Comparison of ENCODE assay signal across 14 mouse cellular contexts in the genomic region with DNA sequence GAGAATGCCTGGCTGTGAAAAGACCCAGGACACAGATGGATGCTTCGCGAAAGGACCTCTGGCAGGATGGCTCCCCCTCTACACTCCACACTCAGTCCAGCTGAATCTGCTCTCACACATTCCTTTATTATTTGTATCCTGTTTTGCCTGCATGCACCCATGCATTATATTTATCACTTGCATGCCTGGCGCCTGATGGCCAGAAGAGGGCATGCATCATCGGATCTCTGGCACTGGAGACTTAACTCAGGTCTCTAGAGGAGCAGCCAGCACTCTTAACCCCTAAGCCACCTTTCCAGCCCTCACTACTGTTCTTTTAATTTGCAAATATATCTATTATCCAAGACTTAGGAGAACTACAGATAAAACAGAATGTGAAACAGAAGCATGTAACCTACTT. TPM values are rescaled to one million over a fixed set of nuclear protein-coding genes. Genes with fewer than 3 reads are reported as not detected.
DNase-seq lines count a peak whose midpoint lies in the region; ATAC-seq and TF ChIP-seq lines count a peak whose summit lies in the region.
"Had no signal": no experiment of that assay in that cellular context is flagged by ENCODE, and none has a peak within 500 bp of the region (broad histone marks: within the 10 kb centered on the region; RNA-seq: fewer than 3 reads in every experiment).

No protein-coding gene starts in this region.

- TF ChIP-seq CTCF in heart, postnatal 0 days (IDR thresholded peaks at IDR 0.05; ENCODE audit: low read depth) = peak; percentile 45

- H3K4me3 ChIP-seq in heart, postnatal 0 days (ENCODE audit: low read depth, low read length) = no peak overlapping the region
- H3K4me3 ChIP-seq in heart, embryonic 12.5 days = no peak overlapping the region
- H3K4me3 ChIP-seq in midbrain, embryonic 14.5 days (replicated peaks; ENCODE audit: low read depth, low read length) = no peak overlapping the region
- H3K4me3 ChIP-seq in midbrain, embryonic 10.5 days = no peak overlapping the region

- 72% methylated on average over 4 of the region's 4 CpGs for WGBS in heart, postnatal 0 days
- WGBS in heart, embryonic 12.5 days = 71% methylated on average over 4 of the region's 4 CpGs
- 76% methylated on average over 4 of the region's 4 CpGs for WGBS in midbrain, embryonic 14.5 days
- 80% methylated on average over 4 of the region's 4 CpGs for WGBS in midbrain, embryonic 10.5 days

- no peaks in the 10 kb centered on the region for H3K27me3 ChIP-seq in heart, postnatal 0 days (ENCODE audit: control insufficient read depth, insufficient read depth, low read length)
- H3K27me3 ChIP-seq in heart, embryonic 12.5 days (replicated peaks) = no peaks in the 10 kb centered on the region
- H3K27me3 ChIP-seq in midbrain, embryonic 14.5 days (ENCODE audit: control insufficient read depth, insufficient read depth, low read length) = no peaks in the 10 kb centered on the region
- H3K27me3 ChIP-seq in midbrain, embryonic 10.5 days (ENCODE audit: low read depth, poor library complexity, severe bottlenecking) = no peaks in the 10 kb centered on the region

- TF ChIP-seq EP300 in heart, postnatal 0 days (IDR thresholded peaks at IDR 0.05; ENCODE audit: low read depth) = no peak

- H3K36me3 ChIP-seq in heart, postnatal 0 days (replicated peaks; ENCODE audit: control insufficient read depth, insufficient read depth, low read length) = peaks cover 50% of the 10 kb centered on the region
- H3K36me3 ChIP-seq in heart, embryonic 12.5 days = peaks cover 62% of the 10 kb centered on the region
- peaks cover 51% of the 10 kb centered on the region for H3K36me3 ChIP-seq in midbrain, embryonic 14.5 days (ENCODE audit: control insufficient read depth, insufficient read depth, low read length)
- peaks cover 68% of the 10 kb centered on the region for H3K36me3 ChIP-seq in midbrain, embryonic 10.5 days

- peaks cover 16% of the 10 kb centered on the region for H3K4me1 ChIP-seq in heart, postnatal 0 days (ENCODE audit: control insufficient read depth, insufficient read depth)
- peaks cover 27% of the 10 kb centered on the region for H3K4me1 ChIP-seq in heart, embryonic 12.5 days (replicated peaks)
- H3K4me1 ChIP-seq in midbrain, embryonic 14.5 days (ENCODE audit: control insufficient read depth, insufficient read depth, low read length) = peaks cover 11% of the 10 kb centered on the region
- peaks cover 28% of the 10 kb centered on the region for H3K4me1 ChIP-seq in midbrain, embryonic 10.5 days

- H3K9me3 ChIP-seq in heart, postnatal 0 days (replicated peaks; ENCODE audit: control insufficient read depth, low read length) = no peaks in the 10 kb centered on the region
- H3K9me3 ChIP-seq in heart, embryonic 12.5 days (replicated peaks) = no peaks in the 10 kb centered on the region
- no peaks in the 10 kb centered on the region for H3K9me3 ChIP-seq in midbrain, embryonic 14.5 days (ENCODE audit: control insufficient read depth, low read length)
- no peaks in the 10 kb centered on the region for H3K9me3 ChIP-seq in midbrain, embryonic 10.5 days (replicated peaks)

- no peak for ATAC-seq in heart, postnatal 0 days (ENCODE audit: insufficient read depth, low read depth)
- ATAC-seq in heart, embryonic 12.5 days (ENCODE audit: insufficient number of reproducible peaks, low FRiP score) = no peak
- no peak for ATAC-seq in midbrain, embryonic 14.5 days (ENCODE audit: low FRiP score, low TSS enrichment)

- no peak for DNase-seq in heart, postnatal 0 days (ENCODE audit: low spot score)
- DNase-seq in midbrain, embryonic 14.5 days = peak; percentile 21
- no peak for DNase-seq in midbrain, embryonic 10.5 days (ENCODE audit: low spot score)
- DNase-seq in R1 (ENCODE audit: low read depth, low spot score) = peak; percentile 21
- peak; percentile 37 to 60 for DNase-seq in kidney, postnatal 4 days
- DNase-seq in layer of hippocampus, adult 11-12 months (ENCODE audit: low spot score) = no peak
- no peak for DNase-seq in adrenal gland, postnatal 14 days
- DNase-seq: gastrocnemius, postnatal 10 days; heart, postnatal 4 days; lung, postnatal 10 days; right cerebral cortex, postnatal 14 days; thymus, adult 18-20 months had no signal

- no peak overlapping the region for H3K9ac ChIP-seq in heart, postnatal 0 days (replicated peaks; ENCODE audit: low read depth, low read length)
- H3K9ac ChIP-seq in heart, embryonic 12.5 days = no peak overlapping the region
- no peak overlapping the region for H3K9ac ChIP-seq in midbrain, embryonic 14.5 days (replicated peaks; ENCODE audit: low read length)

- no peak overlapping the region for H3K4me2 ChIP-seq in heart, postnatal 0 days (ENCODE audit: low read depth, low read length)
- no peak overlapping the region for H3K4me2 ChIP-seq in heart, embryonic 12.5 days
- H3K4me2 ChIP-seq in midbrain, embryonic 14.5 days (ENCODE audit: low read length) = no peak overlapping the region

- H3K27ac ChIP-seq in heart, postnatal 0 days (ENCODE audit: low read depth) = no peak overlapping the region
- no peak overlapping the region for H3K27ac ChIP-seq in heart, embryonic 12.5 days (ENCODE audit: poor library complexity, severe bottlenecking)
- H3K27ac ChIP-seq in midbrain, embryonic 14.5 days (replicated peaks; ENCODE audit: low read depth, low read length) = no peak overlapping the region
- no peak overlapping the region for H3K27ac ChIP-seq in midbrain, embryonic 10.5 days (replicated peaks)

RNA-seq across cellular contexts. Expression of a gene that starts 3.4 kb away (rescaled TPM):
- 9.7 and 22.9 TPM in 2 replicates for total RNA-seq in heart, postnatal 0 days (2014; rRNA removed; ENCODE audit: low replicate concordance)
- 13.3 and 16.2 TPM in 2 replicates for polyA plus RNA-seq in heart, postnatal 0 days (2015; fragmentation: Nextera tagmentation; extraction: Ambion mirVana)
- polyA plus RNA-seq in heart, embryonic 12.5 days (2016; fragmentation: Nextera tagmentation; extraction: Ambion mirVana) = 27.7 and 29.6 TPM in 2 replicates
- polyA plus RNA-seq in midbrain, embryonic 14.5 days (2014; fragmentation: Nextera tagmentation; extraction: Ambion mirVana) = 26.5 and 31.7 TPM in 2 replicates
- 52.6 and 57.7 TPM in 2 replicates for polyA plus RNA-seq in midbrain, embryonic 10.5 days (2016; fragmentation: Nextera tagmentation; extraction: Ambion mirVana)
- 35.1 and 38.5 TPM in 2 replicates for total RNA-seq in adrenal gland, postnatal 14 days (2021)

RNA-seq across cellular contexts. Expression of a gene that starts 12.5 kb away (rescaled TPM):
- total RNA-seq in heart, postnatal 0 days (2014; rRNA removed; ENCODE audit: low replicate concordance) = not detected in 2 replicates
- polyA plus RNA-seq in heart, postnatal 0 days (2015; fragmentation: Nextera tagmentation; extraction: Ambion mirVana) = not detected in 2 replicates
- polyA plus RNA-seq in heart, embryonic 12.5 days (2016; fragmentation: Nextera tagmentation; extraction: Ambion mirVana) = not detected in 2 replicates
- polyA plus RNA-seq in midbrain, embryonic 14.5 days (2014; fragmentation: Nextera tagmentation; extraction: Ambion mirVana) = not detected in 2 replicates
- polyA plus RNA-seq in midbrain, embryonic 10.5 days (2016; fragmentation: Nextera tagmentation; extraction: Ambion mirVana) = not detected in 2 replicates
- 0.75 and 2.1 TPM in 2 replicates for total RNA-seq in adrenal gland, postnatal 14 days (2021)
- total RNA-seq: gastrocnemius, postnatal 10 days; heart, postnatal 4 days had no signal
- polyA plus RNA-seq: embryonic facial prominence, embryonic 14.5 days had no signal

RNA-seq across cellular contexts. Expression of a gene that starts 26.9 kb away (rescaled TPM):
- total RNA-seq in heart, postnatal 0 days (2014; rRNA removed; ENCODE audit: low replicate concordance) = not detected in 2 replicates
- polyA plus RNA-seq in heart, postnatal 0 days (2015; fragmentation: Nextera tagmentation; extraction: Ambion mirVana) = 0.19 and 0.25 TPM in 2 replicates
- 0.19 and 0.20 TPM in 2 replicates for polyA plus RNA-seq in heart, embryonic 12.5 days (2016; fragmentation: Nextera tagmentation; extraction: Ambion mirVana)
- 0.28 and 0.62 TPM in 2 replicates for polyA plus RNA-seq in midbrain, embryonic 14.5 days (2014; fragmentation: Nextera tagmentation; extraction: Ambion mirVana)
- polyA plus RNA-seq in midbrain, embryonic 10.5 days (2016; fragmentation: Nextera tagmentation; extraction: Ambion mirVana) = 0.05 and 0.06 TPM in 2 replicates
- 0.45 TPM in 1 of 2 replicates, not detected in the other for total RNA-seq in adrenal gland, postnatal 14 days (2021)
- total RNA-seq: gastrocnemius, postnatal 10 days; heart, postnatal 4 days had no signal

RNA-seq across cellular contexts. Expression of a gene that starts 27.0 kb away (rescaled TPM):
- 186 and 189 TPM in 2 replicates for total RNA-seq in heart, postnatal 0 days (2014; rRNA removed; ENCODE audit: low replicate concordance)
- 131 and 132 TPM in 2 replicates for polyA plus RNA-seq in heart, postnatal 0 days (2015; fragmentation: Nextera tagmentation; extraction: Ambion mirVana)
- 202 and 205 TPM in 2 replicates for polyA plus RNA-seq in heart, embryonic 12.5 days (2016; fragmentation: Nextera tagmentation; extraction: Ambion mirVana)
- polyA plus RNA-seq in midbrain, embryonic 14.5 days (2014; fragmentation: Nextera tagmentation; extraction: Ambion mirVana) = 84.6 and 98.5 TPM in 2 replicates
- polyA plus RNA-seq in midbrain, embryonic 10.5 days (2016; fragmentation: Nextera tagmentation; extraction: Ambion mirVana) = 156 and 159 TPM in 2 replicates
- total RNA-seq in adrenal gland, postnatal 14 days (2021) = 142 and 147 TPM in 2 replicates

RNA-seq across cellular contexts. Expression of a gene that starts 44.4 kb away (rescaled TPM):
- 32.9 and 42.7 TPM in 2 replicates for total RNA-seq in heart, postnatal 0 days (2014; rRNA removed; ENCODE audit: low replicate concordance)
- 41.4 and 44.3 TPM in 2 replicates for polyA plus RNA-seq in heart, postnatal 0 days (2015; fragmentation: Nextera tagmentation; extraction: Ambion mirVana)
- polyA plus RNA-seq in heart, embryonic 12.5 days (2016; fragmentation: Nextera tagmentation; extraction: Ambion mirVana) = 39.2 and 40.5 TPM in 2 replicates
- 69.4 and 91.4 TPM in 2 replicates for polyA plus RNA-seq in midbrain, embryonic 14.5 days (2014; fragmentation: Nextera tagmentation; extraction: Ambion mirVana)
- polyA plus RNA-seq in midbrain, embryonic 10.5 days (2016; fragmentation: Nextera tagmentation; extraction: Ambion mirVana) = 47.8 and 53.0 TPM in 2 replicates
- total RNA-seq in adrenal gland, postnatal 14 days (2021) = 81.6 and 84.1 TPM in 2 replicates

Comparison
In these comparisons a context has a peak if more than half of its experiments do, and no peak if none do; other contexts are left out.
1. DNase-seq: peak in midbrain, embryonic 14.5 days (single experiment), R1 (single experiment) and kidney, postnatal 4 days (2 of 2); none in heart, postnatal 0 days (single experiment), midbrain, embryonic 10.5 days (single experiment), layer of hippocampus, adult 11-12 months (single experiment) and adrenal gland, postnatal 14 days (single experiment).